Mouse (Mus musculus): ENCODE measurements around the gene Rab3c.

DNA sequence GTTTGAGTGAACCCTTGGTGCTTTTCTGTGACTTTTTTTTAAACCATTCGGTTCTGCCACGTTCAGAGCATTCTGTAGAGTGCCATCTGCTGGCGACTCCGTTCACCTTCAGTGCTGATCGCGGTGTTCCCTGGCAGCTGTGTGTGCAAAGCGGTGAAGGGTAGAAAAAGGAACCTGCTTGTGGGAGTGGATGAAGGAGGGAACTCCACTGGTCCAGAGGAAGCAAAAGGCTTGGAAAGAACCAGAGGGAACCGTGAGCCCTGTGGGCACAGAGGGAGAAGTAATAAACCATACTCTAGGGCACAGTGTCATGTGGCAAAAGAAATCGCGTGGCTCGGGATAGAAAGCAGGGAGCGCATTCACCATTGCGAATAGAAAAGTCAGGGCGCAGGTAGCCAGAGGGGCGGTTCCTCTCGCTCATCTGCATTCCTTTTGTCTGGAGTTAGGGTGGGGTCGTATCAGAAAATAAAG, 262.3 kb downstream of the Rab3c start:
- TF ChIP-seq POLR2A (IDR thresholded peaks at IDR 0.05; ENCODE audit: insufficient read depth, low read depth, low read length) (no peak), CTCF (IDR thresholded peaks at IDR 0.05) (peak; percentile 87)

Measured in heart, adult 2 months (tissue).